Mouse (Mus musculus): ENCODE results near the gene Fgd6. TPM values are rescaled to one million over a fixed set of nuclear protein-coding genes. Genes with fewer than 3 reads are reported as not detected.

Fgd6 gene
- polyA plus RNA-seq, 1 experiment from 2014 or later: 2.2 TPM

GRCm38 (mm10) chr10:94165426-94165825, 129.6 kb downstream of the Fgd6 start:
- Histone ChIP-seq H3K36me3 (ENCODE audit: control insufficient read depth, insufficient read depth) (peaks cover 64% of the 10 kb centered on the region), H3K27ac (ENCODE audit: low read depth, low read length) (no peak overlapping the region), H3K27me3 (replicated peaks; ENCODE audit: control insufficient read depth, insufficient read depth, low read length) (no peaks in the 10 kb centered on the region), H3K9me3 (ENCODE audit: control insufficient read depth) (no peaks in the 10 kb centered on the region), H3K4me3 (ENCODE audit: low read depth, low read length) (no peak overlapping the region), H3K9ac (ENCODE audit: low read depth, low read length) (no peak overlapping the region), H3K4me1 (replicated peaks; ENCODE audit: control insufficient read depth, insufficient read depth, low read length) (no peaks in the 10 kb centered on the region), H3K4me2 (replicated peaks; ENCODE audit: low read depth) (no peak overlapping the region)
- TF ChIP-seq CTCF (IDR thresholded peaks at IDR 0.05; ENCODE audit: low read depth): no peak
- WGBS: 69% methylated on average over 16 of the region's 16 CpGs
- ATAC-seq: peak; percentile 69

- no peak overlapping the region for H3K4me2 ChIP-seq (replicated peaks; ENCODE audit: low read depth)
- H3K4me3 ChIP-seq (ENCODE audit: low read depth, low read length): no peak overlapping the region
- peaks cover 55% of the 10 kb centered on the region for H3K36me3 ChIP-seq (ENCODE audit: control insufficient read depth, insufficient read depth)
- WGBS: 94% methylated on average over 11 of the region's 11 CpGs
- no peak for ATAC-seq
- no peaks in the 10 kb centered on the region; the same call in 1 of the 2 replicates for H3K4me1 ChIP-seq (replicated peaks; ENCODE audit: control insufficient read depth, insufficient read depth, low read length)
- no peaks in the 10 kb centered on the region for H3K27me3 ChIP-seq (replicated peaks; ENCODE audit: control insufficient read depth, insufficient read depth, low read length)
- no peaks in the 10 kb centered on the region for H3K9me3 ChIP-seq (ENCODE audit: control insufficient read depth)
- no peak overlapping the region for H3K9ac ChIP-seq (ENCODE audit: low read depth, low read length)
- no peak overlapping the region for H3K27ac ChIP-seq (ENCODE audit: low read depth, low read length)
- no peak for TF ChIP-seq CTCF (IDR thresholded peaks at IDR 0.05; ENCODE audit: low read depth)
Measured at GRCm38 (mm10) chr10:94167051-94167750, 131.4 kb downstream of the Fgd6 start.

- Histone ChIP-seq H3K27ac (ENCODE audit: low read depth, low read length) (peak overlapping the region; percentile 79), H3K4me1 (replicated peaks; ENCODE audit: control insufficient read depth, insufficient read depth, low read length) (no peaks in the 10 kb centered on the region; the same call in 1 of the 2 replicates), H3K36me3 (ENCODE audit: control insufficient read depth, insufficient read depth) (peaks cover 50% of the 10 kb centered on the region), H3K9me3 (ENCODE audit: control insufficient read depth) (no peaks in the 10 kb centered on the region), H3K27me3 (replicated peaks; ENCODE audit: control insufficient read depth, insufficient read depth, low read length) (no peaks in the 10 kb centered on the region), H3K9ac (ENCODE audit: low read depth, low read length) (no peak overlapping the region), H3K4me2 (replicated peaks; ENCODE audit: low read depth) (no peak overlapping the region), H3K4me3 (ENCODE audit: low read depth, low read length) (no peak overlapping the region)
- WGBS: 51% methylated on average over 12 of the region's 12 CpGs
- peak; percentile 84 for ATAC-seq
- no peak for TF ChIP-seq CTCF (IDR thresholded peaks at IDR 0.05; ENCODE audit: low read depth)
Measured at GRCm38 (mm10) chr10:94171440-94172130, 135.8 kb downstream of the Fgd6 start.

- Histone ChIP-seq H3K27me3 (replicated peaks; ENCODE audit: control insufficient read depth, insufficient read depth, low read length) (no peaks in the 10 kb centered on the region), H3K36me3 (ENCODE audit: control insufficient read depth, insufficient read depth) (peaks cover 45% of the 10 kb centered on the region), H3K4me3 (ENCODE audit: low read depth, low read length) (no peak overlapping the region), H3K9ac (ENCODE audit: low read depth, low read length) (no peak overlapping the region), H3K4me2 (replicated peaks; ENCODE audit: low read depth) (no peak overlapping the region), H3K9me3 (ENCODE audit: control insufficient read depth) (no peaks in the 10 kb centered on the region), H3K27ac (ENCODE audit: low read depth, low read length) (peak overlapping the region; percentile 79; the same call in 1 of the 2 replicates), H3K4me1 (replicated peaks; ENCODE audit: control insufficient read depth, insufficient read depth, low read length) (no peaks in the 10 kb centered on the region; the same call in 1 of the 2 replicates)
- WGBS: 87% methylated on average over 11 of the region's 11 CpGs
- TF ChIP-seq CTCF (IDR thresholded peaks at IDR 0.05; ENCODE audit: low read depth): no peak
- no peak for ATAC-seq
Measured at GRCm38 (mm10) chr10:94172137-94172536, 136.3 kb downstream of the Fgd6 start.

DNA sequence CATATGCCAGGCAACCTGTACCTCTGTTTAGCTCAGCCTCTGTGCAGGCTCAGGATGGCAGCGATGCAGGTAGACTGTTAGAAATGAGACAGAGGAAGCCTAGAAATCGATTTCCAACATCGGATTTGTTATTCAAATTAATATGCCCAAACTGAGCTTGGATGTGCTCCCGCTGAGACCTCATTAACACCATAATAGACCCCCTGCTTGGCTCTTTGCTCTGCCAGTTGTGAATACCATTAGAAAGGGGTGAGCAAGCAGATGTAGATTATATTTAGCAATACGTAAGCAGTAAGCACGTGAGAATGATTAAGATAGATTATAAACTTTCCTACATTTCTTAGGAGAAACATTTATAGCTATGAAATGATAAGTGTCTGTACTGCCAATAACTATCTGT, 136.9 kb downstream of the Fgd6 start:
- H3K9ac ChIP-seq (ENCODE audit: low read depth, low read length): no peak overlapping the region
- no peaks in the 10 kb centered on the region; the same call in 1 of the 2 replicates for H3K4me1 ChIP-seq (replicated peaks; ENCODE audit: control insufficient read depth, insufficient read depth, low read length)
- H3K27me3 ChIP-seq (replicated peaks; ENCODE audit: control insufficient read depth, insufficient read depth, low read length): no peaks in the 10 kb centered on the region
- no peak overlapping the region for H3K4me3 ChIP-seq (ENCODE audit: low read depth, low read length)
- no peak overlapping the region for H3K4me2 ChIP-seq (replicated peaks; ENCODE audit: low read depth)
- H3K36me3 ChIP-seq (ENCODE audit: control insufficient read depth, insufficient read depth): peaks cover 39% of the 10 kb centered on the region
- no peaks in the 10 kb centered on the region for H3K9me3 ChIP-seq (ENCODE audit: control insufficient read depth)
- TF ChIP-seq CTCF (IDR thresholded peaks at IDR 0.05; ENCODE audit: low read depth): no peak
- 0 out of 2 replicates have a peak overlapping the region, but pooled peaks have one; percentile 79 for H3K27ac ChIP-seq (ENCODE audit: low read depth, low read length)
- WGBS: 81% methylated on average over 6 of the region's 6 CpGs
- ATAC-seq: no peak

- Histone ChIP-seq H3K36me3 (ENCODE audit: control insufficient read depth, insufficient read depth) (peaks cover 20% of the 10 kb centered on the region), H3K27ac (ENCODE audit: low read depth, low read length) (no peak overlapping the region), H3K9me3 (ENCODE audit: control insufficient read depth) (no peaks in the 10 kb centered on the region), H3K4me2 (replicated peaks; ENCODE audit: low read depth) (no peak overlapping the region), H3K4me1 (replicated peaks; ENCODE audit: control insufficient read depth, insufficient read depth, low read length) (no peaks in the 10 kb centered on the region; the same call in 1 of the 2 replicates), H3K9ac (ENCODE audit: low read depth, low read length) (no peak overlapping the region), H3K4me3 (ENCODE audit: low read depth, low read length) (no peak overlapping the region), H3K27me3 (replicated peaks; ENCODE audit: control insufficient read depth, insufficient read depth, low read length) (no peaks in the 10 kb centered on the region)
- WGBS: 75% methylated on average over 7 of the region's 7 CpGs
- no peak for ATAC-seq
- no peak for TF ChIP-seq CTCF (IDR thresholded peaks at IDR 0.05; ENCODE audit: low read depth)
Measured at GRCm38 (mm10) chr10:94174652-94175051, 138.9 kb downstream of the Fgd6 start.

All from intestine, postnatal 0 days (tissue).